Mouse (Mus musculus) midbrain, embryonic 10.5 days (tissue): ENCODE measurements around the gene Macrod1. TPM values are rescaled to one million over a fixed set of nuclear protein-coding genes. Genes with fewer than 3 reads are reported as not detected.

ENCODE experiments used
- DNase-seq: peaks from one replicate; pipeline ENCODE4 v3.0.0-alpha.2; 2017; ENCODE audit warnings: low spot score
- H3K27ac ChIP-seq: fragments of 300-500 bp; sonication (generic); replicated peaks from 2 replicates; pipeline ENCODE4 v1.5.1; 2016; ENCODE audit warnings: mild to moderate bottlenecking
- H3K27me3 ChIP-seq: fragments of 300-500 bp; sonication (generic); 2 replicates; pipeline ENCODE4 v1.6.1; 2016; ENCODE audit warnings: low read depth, mild to moderate bottlenecking; ENCODE audit not compliant: poor library complexity, severe bottlenecking
- H3K36me3 ChIP-seq: fragments of 300-500 bp; sonication (generic); 2 replicates; pipeline ENCODE4 v1.6.1; 2016; ENCODE audit warnings: mild to moderate bottlenecking, moderate library complexity
- H3K4me1 ChIP-seq: fragments of 300-500 bp; sonication (generic); 2 replicates; pipeline ENCODE4 v1.6.1; 2016
- H3K4me3 ChIP-seq: fragments of 300-500 bp; sonication (generic); 2 replicates; pipeline ENCODE4 v1.5.1; 2016; ENCODE audit warnings: mild to moderate bottlenecking, moderate library complexity
- H3K9me3 ChIP-seq: fragments of 300-500 bp; sonication (generic); replicated peaks from 2 replicates; pipeline ENCODE4 v1.6.1; 2016; ENCODE audit warnings: mild to moderate bottlenecking
- WGBS: fragments of 180-500 bp; shearing (Covaris S2); methylation state at CpG from one replicate; pipeline ENCODE4 v1.1.7; 2016; 5-methylcytosine and 5-hydroxymethylcytosine counted together
- polyA plus RNA-seq: library from polyadenylated mRNA; unstranded; fragments of >200 nt; fragmentation: Nextera tagmentation; extraction: Ambion mirVana; gene quantifications from 2 replicates; pipeline ENCODE4 v1.2.1, GENCODE M21; 2016

Gene Macrod1
- polyA plus RNA-seq: 2.2 and 2.9 TPM in 2 replicates

DNA sequence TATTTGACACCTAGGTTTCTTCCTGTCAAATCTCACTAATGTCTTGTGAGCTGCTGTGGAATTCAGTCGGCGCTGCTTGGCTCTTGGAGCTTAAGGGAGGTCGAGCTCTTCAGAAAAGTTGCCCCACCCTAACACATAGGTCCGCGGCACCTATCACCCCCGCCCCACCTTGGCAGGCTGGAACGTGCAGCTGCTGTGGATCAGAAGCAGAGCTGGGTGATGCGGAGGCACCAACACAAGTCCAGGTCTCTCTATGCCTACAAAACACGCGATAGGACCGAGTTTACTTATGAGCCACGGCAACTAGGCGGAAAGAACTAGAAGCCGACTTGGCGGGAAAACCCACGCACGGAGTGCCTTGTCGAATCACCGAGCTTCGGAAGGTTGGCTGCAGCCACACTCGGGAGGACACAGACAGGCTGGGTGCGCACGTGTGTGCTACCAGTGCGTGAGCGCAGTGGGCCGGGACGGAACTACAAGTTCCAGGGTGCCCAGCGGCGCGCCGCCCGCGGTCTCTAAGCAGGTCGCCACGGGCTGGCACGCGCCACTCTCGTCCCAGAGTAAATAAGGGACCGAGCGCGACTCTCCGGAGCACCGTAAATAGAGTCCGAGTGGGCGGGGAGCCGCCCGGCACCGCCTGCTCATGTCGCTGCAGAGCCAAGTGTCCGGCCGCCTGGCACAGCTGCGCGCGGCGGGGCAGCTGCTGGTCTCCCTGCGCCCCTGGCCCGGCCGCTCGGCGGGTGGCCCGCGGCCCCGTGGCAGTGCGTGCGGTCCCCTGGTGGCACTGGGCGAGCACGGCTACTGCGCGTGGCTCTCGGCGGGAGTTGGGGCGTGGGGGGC is at the start of gene Macrod1:
Gene Macrod1, plus strand, starts transcription at position 563 of the 840 bp plus-strand sequence.
- H3K4me1 ChIP-seq: peaks cover 33% of the 10 kb centered on the region
- peak within 1 kb of the TSS; percentile 79 for H3K27ac ChIP-seq
- DNase-seq: peak; percentile 79
- no peaks in the 10 kb centered on the region for H3K36me3 ChIP-seq
- no peaks in the 10 kb centered on the region for H3K9me3 ChIP-seq
- H3K27me3 ChIP-seq: peaks cover 61% of the 10 kb centered on the region
- H3K4me3 ChIP-seq: peak within 1 kb of the TSS; percentile 78
- 1% methylated on average over 72 of the region's 72 CpGs for WGBS

DNA sequence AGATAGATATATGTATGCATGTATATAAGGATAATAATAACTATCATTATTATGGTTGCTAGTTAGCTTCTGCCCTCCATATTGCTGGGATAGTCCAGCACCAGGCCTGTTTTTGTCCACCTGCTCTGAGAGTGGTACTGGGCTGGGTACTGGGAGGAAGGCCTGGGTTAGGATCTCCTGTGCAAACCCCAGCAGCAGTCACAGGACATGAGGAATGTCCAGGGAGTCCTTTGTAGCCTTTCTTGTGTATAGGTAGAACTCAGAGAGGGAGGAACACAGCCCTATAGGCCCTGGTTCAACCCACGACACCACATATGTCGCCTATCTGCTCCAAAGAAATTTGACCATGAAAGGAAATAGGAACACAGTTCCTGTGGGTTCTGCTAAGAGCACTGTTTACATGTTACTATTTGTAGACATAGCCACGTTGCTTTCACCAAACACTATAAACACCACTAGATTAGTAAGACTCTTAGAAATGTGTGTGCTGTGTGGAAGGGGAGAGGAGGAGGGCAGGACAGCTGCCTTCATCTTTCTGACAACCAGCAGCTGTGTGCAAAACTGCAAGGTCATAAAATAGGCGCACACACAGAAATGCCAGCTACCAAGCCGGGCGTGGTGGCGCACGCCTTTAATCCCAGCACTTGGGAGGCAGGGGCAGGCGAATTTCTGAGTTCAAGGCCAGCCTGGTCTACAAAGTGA is 49.6 kb upstream of the Macrod1 start:
- H3K4me3 ChIP-seq: no peak overlapping the region
- no peaks in the 10 kb centered on the region for H3K27me3 ChIP-seq
- H3K4me1 ChIP-seq: no peaks in the 10 kb centered on the region
- WGBS: 90% methylated on average over 9 of the region's 9 CpGs
- H3K9me3 ChIP-seq: no peaks in the 10 kb centered on the region
- 0 out of 2 replicates have a peak, but pooled peaks cover 4% of the 10 kb centered on the region for H3K36me3 ChIP-seq
- DNase-seq: no peak
- no peak overlapping the region for H3K27ac ChIP-seq

DNA sequence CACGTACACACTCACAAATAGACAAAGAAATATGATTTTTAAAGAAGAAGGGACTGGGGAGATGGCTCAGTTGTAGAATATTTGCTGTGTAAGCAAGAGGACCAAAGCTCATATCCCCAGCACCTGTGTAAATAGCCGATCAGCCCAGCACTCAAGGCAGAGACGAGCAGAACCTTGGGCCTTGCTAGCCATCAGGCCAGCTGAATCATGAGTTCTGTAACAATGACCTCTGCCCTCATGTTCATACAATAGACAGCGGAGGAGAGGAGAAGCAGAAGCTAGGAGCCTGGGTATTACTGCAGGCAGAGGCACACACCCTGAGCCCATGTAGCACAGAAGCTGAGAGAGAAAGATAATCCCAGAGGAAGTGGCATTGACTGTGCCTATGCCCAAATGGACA is 44.2 kb upstream of the Macrod1 start:
- no peak overlapping the region for H3K4me3 ChIP-seq

DNA sequence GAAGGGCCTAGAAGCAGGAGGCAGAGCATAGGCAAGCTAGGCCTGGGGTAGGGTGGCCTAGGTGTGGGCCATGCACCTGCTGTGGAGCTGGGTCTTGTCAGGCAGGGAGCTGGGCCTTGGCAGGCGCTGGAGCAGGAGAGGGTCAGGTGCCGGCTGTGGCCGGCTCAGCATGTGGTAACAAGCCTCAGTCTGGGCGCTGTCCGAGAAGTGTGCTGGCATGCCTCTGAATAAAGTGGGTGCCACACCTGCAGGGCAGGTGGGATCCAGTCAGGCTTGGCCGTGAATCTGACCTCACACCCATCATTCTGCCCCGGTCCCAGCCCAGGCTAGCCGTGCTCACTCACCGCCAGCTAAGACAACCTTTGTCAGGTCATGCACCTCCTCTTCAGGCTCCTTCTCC is 42.6 kb upstream of the Macrod1 start:
- Histone ChIP-seq H3K27ac (no peak overlapping the region), H3K4me3 (no peak overlapping the region), H3K4me1 (no peaks in the 10 kb centered on the region), H3K36me3 (peaks cover 52% of the 10 kb centered on the region), H3K9me3 (no peaks in the 10 kb centered on the region), H3K27me3 (no peaks in the 10 kb centered on the region)
- no peak for DNase-seq
- 87% methylated on average over 9 of the region's 9 CpGs for WGBS

More for the DNA sequence above, 44.2 kb upstream of the Macrod1 start:
- Histone ChIP-seq H3K4me1 (no peaks in the 10 kb centered on the region), H3K36me3 (peaks cover 36% of the 10 kb centered on the region), H3K27me3 (no peaks in the 10 kb centered on the region), H3K27ac (no peak overlapping the region), H3K9me3 (no peaks in the 10 kb centered on the region)
- no peak for DNase-seq
- WGBS: 76% methylated on average over 4 of the region's 4 CpGs

DNA sequence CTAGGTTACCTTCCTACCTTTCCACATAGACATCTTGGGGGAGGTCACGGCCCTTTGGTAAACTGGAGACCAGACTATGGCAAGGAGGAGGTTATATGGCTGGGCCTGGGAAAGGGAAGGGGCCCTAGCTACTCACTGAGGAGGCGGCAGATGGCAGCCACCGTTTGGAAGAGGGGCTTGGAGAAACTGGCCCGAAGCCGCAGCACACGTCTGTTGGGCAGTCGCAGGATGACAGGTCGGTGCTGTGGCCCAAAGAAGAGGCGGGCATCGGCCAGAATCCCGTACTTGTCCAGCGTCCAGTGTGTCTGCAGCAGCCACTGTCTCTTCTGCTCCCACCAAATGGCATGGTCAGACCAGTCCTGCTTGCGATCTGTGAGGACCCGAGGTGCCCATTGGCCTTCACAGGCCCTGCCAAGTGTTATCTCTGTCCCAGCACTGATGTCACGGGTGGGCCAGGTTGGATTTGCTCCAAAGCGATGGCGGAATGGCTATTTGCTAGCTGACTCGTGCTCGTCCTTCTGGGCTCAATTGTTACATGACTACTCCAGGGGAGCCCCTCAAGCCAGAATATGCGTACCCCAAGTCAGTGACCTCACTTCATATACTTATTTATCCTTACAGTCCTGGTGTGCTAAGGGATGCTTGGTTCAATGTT is 42.0 kb upstream of the Macrod1 start:
- 92% methylated on average over 20 of the region's 20 CpGs for WGBS
- no peaks in the 10 kb centered on the region for H3K4me1 ChIP-seq
- no peak for DNase-seq
- H3K36me3 ChIP-seq: peaks cover 58% of the 10 kb centered on the region
- no peak overlapping the region for H3K27ac ChIP-seq
- H3K9me3 ChIP-seq: no peaks in the 10 kb centered on the region
- no peak overlapping the region for H3K4me3 ChIP-seq
- H3K27me3 ChIP-seq: no peaks in the 10 kb centered on the region

DNA sequence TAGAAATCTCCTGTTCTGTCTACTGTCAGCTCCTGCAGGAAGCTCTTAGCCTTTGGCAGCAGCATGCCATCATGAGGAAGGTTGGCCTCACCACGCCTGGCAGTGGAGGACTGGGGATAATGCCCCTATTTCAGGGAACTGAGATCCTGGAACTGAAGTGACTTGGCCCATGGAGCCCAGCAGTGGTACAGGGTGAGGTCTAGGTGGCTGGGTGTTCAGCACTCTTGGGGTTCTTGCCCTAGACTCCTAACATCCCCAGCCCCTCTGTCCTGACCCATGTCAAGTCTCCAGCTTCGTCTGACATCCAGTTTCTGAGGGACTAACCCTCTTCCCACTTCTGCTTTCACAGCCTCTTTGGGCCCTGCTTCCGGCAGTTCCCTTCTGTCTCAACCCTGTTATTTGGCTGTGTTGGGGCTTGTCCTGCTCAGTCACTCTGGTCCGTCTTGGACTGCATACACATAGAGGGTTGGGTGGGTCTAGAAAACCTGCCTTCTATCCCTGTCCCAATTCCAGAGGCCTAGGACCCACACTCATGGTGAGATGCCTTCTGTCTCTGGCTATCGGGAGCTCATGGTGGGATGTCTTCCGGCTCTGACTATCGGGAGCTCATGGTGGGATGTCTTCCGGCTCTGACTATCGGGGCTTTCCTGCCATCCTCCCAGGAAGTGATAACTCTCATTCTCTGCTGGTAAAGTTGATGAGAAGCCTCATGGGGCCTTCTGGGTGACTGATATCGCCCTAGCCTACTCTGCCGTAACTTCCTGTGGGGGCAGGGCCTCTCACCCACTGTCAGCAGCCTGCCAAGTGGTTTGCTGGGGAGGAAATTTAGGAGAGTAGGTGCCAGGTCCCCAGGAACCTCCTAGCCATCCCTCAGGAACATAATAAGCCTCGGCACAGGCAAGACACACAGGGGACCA is 38.8 kb upstream of the Macrod1 start:
- H3K27ac ChIP-seq: no peak overlapping the region; the same call in 1 of the 2 replicates
- H3K9me3 ChIP-seq: no peaks in the 10 kb centered on the region
- H3K27me3 ChIP-seq: no peaks in the 10 kb centered on the region
- DNase-seq: no peak
- no peaks in the 10 kb centered on the region for H3K4me1 ChIP-seq
- no peak overlapping the region for H3K4me3 ChIP-seq
- WGBS: 82% methylated on average over 12 of the region's 12 CpGs
- peaks cover 84% of the 10 kb centered on the region for H3K36me3 ChIP-seq

DNA sequence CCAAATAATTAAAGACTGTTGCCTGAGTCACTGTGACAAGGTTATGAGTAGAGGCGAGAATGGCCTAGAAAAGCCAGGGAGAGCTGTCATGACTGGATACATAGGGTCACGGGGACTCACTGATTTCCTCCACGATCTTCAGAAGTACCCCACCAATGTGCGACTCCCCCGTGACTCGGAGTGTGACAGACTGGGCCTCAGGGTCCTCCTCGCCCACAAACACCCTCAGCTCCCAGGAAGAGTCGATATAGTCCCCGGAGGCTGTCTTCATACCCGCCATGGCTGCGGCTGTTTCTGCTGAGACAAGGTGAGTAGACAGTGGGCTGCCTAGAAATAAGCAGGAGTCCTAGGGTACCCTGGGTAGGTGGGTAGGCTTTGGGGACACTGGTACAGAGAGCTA is 38.1 kb upstream of the Macrod1 start:
- H3K27ac ChIP-seq: no peak overlapping the region
- H3K4me1 ChIP-seq: no peaks in the 10 kb centered on the region
- no peak for DNase-seq
- H3K27me3 ChIP-seq: no peaks in the 10 kb centered on the region
- peaks cover 84% of the 10 kb centered on the region for H3K36me3 ChIP-seq
- H3K4me3 ChIP-seq: no peak overlapping the region
- WGBS: 94% methylated on average over 11 of the region's 11 CpGs
- no peaks in the 10 kb centered on the region for H3K9me3 ChIP-seq

DNA sequence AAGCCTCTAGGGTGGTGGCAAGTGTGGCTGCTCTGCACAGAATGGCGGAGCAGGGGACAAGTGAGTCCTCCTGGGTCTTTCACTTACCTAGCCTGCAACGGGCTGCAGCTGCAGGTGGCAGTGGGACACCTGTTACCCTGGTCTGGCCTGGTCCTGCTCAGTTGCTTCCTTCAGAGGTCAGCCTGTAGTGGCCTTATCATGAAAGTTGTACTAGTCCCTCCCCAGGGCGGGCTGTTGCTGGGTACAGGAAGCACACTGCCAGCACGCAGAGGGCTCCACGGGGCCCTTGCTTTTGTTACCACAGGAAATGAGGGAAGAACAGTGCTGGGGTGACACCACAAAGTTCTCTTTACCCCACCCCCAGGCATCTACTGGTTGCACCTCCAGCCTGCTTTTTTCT is 37.4 kb upstream of the Macrod1 start, which contains the start of gene Fermt3:
Gene Fermt3, minus strand, starts transcription at position 279 of the 400 bp plus-strand sequence.
- Histone ChIP-seq H3K4me1 (no peaks in the 10 kb centered on the region), H3K4me3 (no peak within 1 kb of the TSS), H3K27ac (0 out of 2 replicates have a peak within 1 kb of the TSS, but pooled peaks have one; percentile 38), H3K27me3 (no peaks in the 10 kb centered on the region), H3K36me3 (peaks cover 84% of the 10 kb centered on the region), H3K9me3 (no peaks in the 10 kb centered on the region)
- DNase-seq: no peak
- WGBS: 87% methylated on average over 5 of the region's 5 CpGs

DNA sequence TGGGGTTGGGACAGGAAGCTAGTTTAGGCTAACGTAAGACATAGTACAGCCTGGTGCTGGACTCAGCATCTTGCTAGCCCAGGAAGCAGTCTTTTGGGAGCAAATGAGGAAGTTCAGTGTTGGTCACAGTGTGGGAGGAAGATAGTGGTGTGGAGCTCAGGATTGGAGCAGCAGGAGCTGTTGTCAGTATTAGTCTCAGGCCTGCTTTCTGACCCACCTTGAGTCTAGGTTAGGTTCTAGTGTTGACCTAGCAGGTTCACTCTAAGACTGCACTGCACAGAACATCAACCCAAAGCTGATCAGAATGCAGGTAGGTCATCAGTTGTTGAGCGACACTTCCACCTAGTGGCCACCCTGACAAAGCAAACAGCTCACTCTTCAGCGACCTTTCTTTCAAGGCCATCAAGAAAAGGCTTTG is 36.4 kb upstream of the Macrod1 start:
- H3K36me3 ChIP-seq: peaks cover 88% of the 10 kb centered on the region

DNA sequence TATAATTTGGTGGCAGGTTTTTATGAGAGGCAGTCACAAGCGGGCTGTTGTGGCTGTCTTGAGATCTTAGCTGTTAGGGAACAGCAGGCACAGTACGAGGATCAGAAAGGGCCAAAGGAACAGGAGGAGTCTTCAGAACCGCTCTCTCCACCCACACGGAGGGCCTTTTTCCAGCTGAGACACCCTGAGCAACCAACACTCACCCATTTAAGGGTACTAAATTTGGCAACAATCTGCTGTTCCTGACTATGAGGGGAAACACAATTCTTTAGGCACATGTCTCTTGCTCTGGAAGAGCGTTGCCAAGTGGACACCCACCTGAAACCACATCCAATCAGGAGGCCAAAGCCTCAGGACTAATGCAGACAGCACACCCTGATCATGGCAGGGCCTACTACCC is 27.1 kb upstream of the Macrod1 start:
- DNase-seq: no peak
- 93% methylated on average over 5 of the region's 5 CpGs for WGBS
- no peaks in the 10 kb centered on the region for H3K9me3 ChIP-seq
- H3K36me3 ChIP-seq: peaks cover 99% of the 10 kb centered on the region
- no peaks in the 10 kb centered on the region for H3K4me1 ChIP-seq
- no peak overlapping the region for H3K4me3 ChIP-seq
- no peaks in the 10 kb centered on the region for H3K27me3 ChIP-seq
- H3K27ac ChIP-seq: no peak overlapping the region

More for the DNA sequence above, 36.4 kb upstream of the Macrod1 start:
- H3K4me3 ChIP-seq: no peak overlapping the region
- DNase-seq: peak; percentile 37
- no peaks in the 10 kb centered on the region for H3K9me3 ChIP-seq
- WGBS: 59% methylated on average over 3 of the region's 3 CpGs
- no peak overlapping the region for H3K27ac ChIP-seq
- H3K4me1 ChIP-seq: no peaks in the 10 kb centered on the region
- H3K27me3 ChIP-seq: no peaks in the 10 kb centered on the region

DNA sequence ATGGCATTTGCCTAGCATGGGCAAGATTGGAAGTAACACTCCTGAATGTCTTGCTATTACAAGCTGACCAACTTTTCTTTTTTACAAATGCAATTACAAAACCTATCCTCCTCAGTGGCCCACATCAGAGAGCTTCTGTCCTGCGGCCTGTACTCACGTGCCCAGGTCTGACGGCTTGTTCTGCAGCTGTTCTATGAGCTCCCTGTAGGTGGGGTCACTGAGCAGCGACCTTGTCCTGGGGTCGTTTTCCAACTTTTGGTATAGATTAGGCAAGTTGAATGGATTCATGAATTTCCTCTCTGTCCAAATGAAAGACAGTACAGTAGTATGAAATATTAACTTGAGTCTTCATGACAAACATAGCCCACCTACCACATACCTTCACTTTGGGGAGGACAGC is 22.6 kb upstream of the Macrod1 start:
- H3K9me3 ChIP-seq: no peaks in the 10 kb centered on the region
- peaks cover 96% of the 10 kb centered on the region for H3K36me3 ChIP-seq
- peaks cover 23% of the 10 kb centered on the region for H3K4me1 ChIP-seq
- H3K27ac ChIP-seq: no peak overlapping the region
- H3K4me3 ChIP-seq: no peak overlapping the region
- H3K27me3 ChIP-seq: no peaks in the 10 kb centered on the region
- 91% methylated on average over 5 of the region's 5 CpGs for WGBS
- DNase-seq: no peak
